Mouse (Mus musculus) heart, adult 2 months (tissue): ENCODE measurements around the gene Supt5.

Experiments used
- CTCF ChIP-seq: fragments of 200-600 bp; IDR thresholded peaks from 2 replicates; pipeline ENCODE4 v1.8.1; 2022; ENCODE audit warnings: antibody characterized with exemption, mild to moderate bottlenecking, moderate library complexity
- EP300 ChIP-seq: fragments of 200-500 bp; IDR thresholded peaks from 2 replicates; pipeline ENCODE4 v1.6.1; 2011; ENCODE audit warnings: low read depth, low read length, control low read depth; ENCODE audit not compliant: insufficient read depth
- POLR2A ChIP-seq: fragments of 200-500 bp; IDR thresholded peaks from 2 replicates; pipeline ENCODE4 v1.6.1; 2011; ENCODE audit warnings: mild to moderate bottlenecking, low read depth, low read length, control low read depth; ENCODE audit not compliant: insufficient read depth

GRCm38 (mm10) chr7:28361647-28362341, 23.2 kb upstream of the Supt5 start:
- no peak for TF ChIP-seq CTCF
- no peak for TF ChIP-seq POLR2A
- TF ChIP-seq EP300: no peak
